Mouse (Mus musculus): ENCODE results near the gene Xpo4.

DNA sequence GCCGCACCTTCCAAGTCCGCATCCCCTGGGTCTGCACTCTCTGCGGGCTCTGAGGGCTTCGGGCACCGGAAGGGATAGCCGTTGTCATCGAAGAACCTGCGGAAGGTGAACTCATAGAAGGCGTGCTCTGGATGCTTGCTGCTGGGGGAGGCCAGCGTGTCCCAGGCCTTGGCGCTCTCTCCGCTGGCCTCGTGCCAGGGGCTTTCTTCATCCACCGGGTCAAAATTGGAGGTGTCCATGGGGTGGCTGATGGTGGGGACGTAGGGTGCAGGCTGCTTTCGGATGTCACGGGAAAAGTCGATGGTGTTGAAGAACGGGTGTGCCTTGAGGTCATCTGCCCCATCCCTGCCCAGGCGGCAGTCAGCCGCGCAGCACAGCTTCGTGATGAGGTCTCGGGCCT, 26.1 kb upstream of the Xpo4 start:
- no peak for TF ChIP-seq GATA1 (IDR thresholded peaks at IDR 0.05; ENCODE audit: low read length)
- TF ChIP-seq TAL1 (IDR thresholded peaks at IDR 0.05; ENCODE audit: low read length) = no peak

Data from erythroblast, embryonic 14.5 days (primary cell).